Mouse (Mus musculus): ENCODE measurements around the gene Hnrnpa3.
"Not testable (repeated sequence)": the region's sequence is repeated elsewhere in the genome, so short reads cannot be mapped to it uniquely, and the experiment has no call there.

Gene Hnrnpa3

DNA sequence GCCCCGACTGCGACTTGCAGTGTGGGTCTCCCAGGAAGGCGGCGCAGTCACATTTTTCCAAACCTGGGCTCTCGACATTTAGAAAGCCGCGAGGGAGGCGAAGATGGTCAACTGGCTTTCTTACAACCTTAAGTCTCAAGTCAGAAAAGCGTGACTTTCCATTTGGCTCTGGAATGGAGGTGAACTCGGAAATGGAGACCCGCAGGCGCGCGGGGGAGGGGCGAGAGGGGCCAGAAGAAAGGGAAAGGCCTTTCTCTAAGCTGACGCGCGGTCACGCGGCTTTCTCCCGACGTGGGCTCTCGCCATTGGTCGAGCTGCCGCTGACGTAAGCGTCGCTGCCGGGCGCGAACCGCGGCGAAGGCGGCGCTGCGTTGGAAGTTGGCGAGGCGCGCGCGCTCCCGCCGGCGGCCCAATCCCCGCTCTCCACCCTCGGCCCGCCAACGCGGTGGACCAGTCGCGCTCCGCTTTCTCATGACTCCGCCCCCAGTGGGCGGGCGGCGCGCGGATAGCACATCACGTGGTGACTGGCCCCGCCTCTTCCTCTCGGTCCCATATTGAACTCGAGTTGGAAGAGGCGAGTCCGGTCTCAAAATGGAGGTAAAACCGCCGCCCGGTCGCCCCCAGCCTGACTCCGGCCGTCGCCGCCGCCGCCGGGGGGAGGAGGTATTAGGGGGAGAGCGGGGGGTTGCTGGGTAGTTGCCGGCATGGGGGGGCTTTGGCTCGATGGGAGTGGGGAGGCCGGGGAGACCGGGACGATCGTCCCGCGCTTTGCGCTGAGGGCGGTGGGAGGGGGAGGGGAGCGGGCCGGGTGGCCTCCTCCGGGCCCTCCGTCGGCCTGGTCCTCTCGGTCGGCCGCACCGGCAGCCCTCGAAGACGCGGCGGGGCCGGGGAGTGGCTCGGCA is at the start of gene Hnrnpa3:
Gene Hnrnpa3, plus strand, starts transcription at position 535 of the 902 bp plus-strand sequence.
- DNase-seq = peak; percentile 100

DNA sequence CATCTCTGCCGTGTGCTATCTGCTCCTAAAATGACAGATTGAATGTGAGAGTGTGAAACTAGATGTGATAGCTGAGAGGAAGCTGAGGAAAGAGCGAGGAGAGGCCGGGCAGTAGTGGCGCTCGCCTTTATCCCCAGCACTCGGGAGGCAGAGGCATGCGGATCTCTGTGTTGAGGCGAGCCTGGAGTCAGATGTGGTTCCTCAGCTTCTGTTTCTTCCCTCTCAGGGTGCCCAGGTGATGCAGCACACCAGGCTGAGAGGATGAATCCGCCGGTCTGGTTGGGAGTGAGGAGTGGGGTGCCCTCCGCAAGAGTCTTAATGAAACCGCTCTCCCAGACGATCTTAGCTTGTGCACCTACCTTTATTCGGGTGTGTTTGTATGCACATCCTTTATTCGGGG is 49.1 kb upstream of the Hnrnpa3 start:
- no peak for DNase-seq

DNA sequence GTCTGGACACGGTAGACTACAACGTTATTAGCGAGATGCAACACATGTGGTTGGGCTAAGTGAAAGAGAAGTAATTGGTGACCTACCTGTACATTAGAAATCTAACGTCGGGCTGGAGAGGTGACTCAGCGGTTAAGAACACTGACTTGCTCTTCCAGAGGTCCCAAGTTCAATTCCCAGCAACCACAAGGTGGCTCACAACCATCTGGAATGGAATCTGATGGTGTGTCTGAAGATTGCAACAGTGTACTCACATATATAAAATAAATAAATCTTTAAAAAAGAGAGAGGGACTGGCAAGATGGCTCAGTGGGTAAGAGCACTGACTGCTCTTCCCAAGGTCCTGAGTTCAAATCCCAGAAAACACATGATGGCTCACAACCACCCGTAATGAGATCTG is 48.5 kb upstream of the Hnrnpa3 start:
- not testable (repeated sequence) for DNase-seq

DNA sequence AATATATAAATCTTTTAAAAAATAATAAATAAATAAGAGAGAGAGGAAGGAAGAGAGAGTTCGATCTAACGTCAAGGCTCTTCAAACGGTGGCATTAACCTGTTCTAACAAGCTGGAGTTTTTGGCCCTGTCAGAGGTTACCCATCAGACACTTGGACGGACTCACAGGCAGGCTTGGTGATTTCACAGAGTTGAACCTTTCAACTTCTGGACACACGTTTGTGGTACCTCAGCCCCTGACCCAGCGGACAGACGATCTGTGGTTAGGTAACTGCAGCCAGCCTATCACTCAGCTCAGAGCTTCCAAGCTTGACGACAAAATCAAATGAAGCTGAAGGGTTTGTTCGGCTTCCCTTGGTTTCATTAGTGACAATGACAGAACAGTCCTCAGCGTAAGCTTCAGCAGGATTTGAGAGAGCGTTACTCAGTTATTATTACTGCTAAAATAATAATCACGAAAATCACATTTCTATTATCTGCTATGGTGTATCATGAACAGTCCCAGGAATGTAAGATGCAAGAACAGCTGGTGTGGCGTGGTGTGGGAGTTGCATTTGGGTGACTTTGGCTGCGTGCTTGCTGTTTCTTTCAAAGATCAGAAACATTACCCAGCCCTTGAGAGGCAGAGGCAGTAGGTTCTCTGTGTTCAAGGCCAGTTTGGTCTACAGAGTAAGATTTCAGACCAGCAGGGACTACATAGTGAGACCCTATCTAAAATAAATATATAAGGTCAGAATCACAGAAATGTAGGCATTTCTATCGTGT is 47.8 kb upstream of the Hnrnpa3 start:
- no peak for DNase-seq

DNA sequence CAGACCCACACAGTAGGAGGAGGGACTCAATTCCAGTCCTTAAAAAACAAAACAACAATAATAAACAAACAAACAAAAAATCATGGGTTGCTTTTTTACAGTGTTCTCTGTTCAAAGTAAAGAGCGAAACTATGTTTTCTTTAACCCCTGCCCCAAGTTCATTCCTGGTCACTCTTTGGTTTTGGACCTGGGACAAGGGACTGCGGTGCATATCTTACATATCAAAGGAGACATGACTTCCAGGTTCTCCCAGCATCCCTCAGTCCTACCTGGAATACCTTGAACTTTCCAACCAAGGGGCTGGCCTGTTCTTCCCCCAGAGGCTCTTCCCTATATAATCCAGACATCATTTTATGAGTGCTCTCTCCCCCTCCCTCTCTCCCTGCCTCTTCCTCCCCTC is 47.1 kb upstream of the Hnrnpa3 start:
- no peak for DNase-seq

DNA sequence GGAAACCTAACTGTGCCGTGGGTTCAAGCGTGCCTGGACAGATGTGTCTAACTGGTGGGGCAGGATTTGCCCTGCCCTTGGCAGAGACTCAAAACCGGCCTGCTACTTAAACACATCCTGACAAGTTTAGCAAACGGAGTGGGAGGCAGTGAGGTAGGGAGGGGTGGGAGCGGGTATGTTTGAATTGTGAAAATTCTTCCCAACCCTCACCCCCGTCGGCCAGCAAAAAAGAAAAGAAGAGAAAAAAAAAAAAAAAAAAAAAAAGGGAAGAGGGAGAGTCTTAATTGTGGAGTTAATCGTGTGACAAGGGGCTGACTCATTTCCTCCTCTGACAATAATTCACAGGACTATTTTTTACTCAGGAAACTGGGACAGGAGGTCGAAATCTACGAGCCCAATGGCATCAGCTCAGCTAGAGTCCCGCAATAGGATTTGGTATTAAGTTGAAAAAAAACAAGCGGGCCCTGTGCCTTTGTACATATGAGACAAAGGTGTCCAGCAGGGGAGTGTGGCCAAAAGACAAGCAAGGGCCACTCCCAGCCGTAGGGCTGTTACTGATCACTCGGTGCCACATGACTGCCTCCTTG is 46.0 kb upstream of the Hnrnpa3 start:
- no peak for DNase-seq

DNA sequence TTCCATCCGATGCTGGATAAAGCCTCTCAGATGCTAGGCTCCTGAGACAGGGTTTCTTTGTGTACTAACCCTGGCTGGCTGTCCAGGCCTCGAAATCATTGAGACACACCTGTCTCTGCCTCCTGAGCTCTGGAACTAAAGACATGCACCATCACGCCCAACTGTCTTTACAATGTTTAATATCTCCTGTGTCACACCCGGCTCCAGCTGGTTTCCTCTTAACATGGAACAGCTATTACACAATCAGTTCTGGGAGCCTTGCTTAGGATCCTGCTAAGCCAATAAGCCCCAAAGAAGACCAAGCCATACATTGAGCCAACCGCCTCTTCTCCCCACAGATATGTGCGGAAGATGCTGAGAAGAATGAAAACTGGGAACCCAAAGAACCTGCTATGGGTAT is 44.5 kb upstream of the Hnrnpa3 start:
- no peak for DNase-seq

DNA sequence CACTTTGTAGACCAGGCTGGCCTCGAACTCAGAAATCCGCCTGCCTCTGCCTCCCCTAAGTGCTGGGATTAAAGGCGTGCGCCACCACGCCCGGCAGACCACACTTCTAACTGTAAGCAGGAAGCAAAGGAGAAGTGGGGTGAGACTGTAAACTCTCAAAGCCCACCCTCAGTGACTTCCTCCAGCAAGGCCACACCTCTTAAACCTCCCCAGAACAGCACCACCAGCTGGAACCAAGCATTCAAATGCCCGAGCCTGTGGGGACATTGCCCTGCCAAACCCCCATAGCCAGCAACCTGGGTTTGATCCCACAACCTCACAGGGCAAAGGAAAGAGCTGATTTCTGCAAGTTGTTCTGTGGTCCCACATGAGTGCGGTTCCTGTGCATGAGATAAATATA is 42.1 kb upstream of the Hnrnpa3 start:
- DNase-seq = no peak

DNA sequence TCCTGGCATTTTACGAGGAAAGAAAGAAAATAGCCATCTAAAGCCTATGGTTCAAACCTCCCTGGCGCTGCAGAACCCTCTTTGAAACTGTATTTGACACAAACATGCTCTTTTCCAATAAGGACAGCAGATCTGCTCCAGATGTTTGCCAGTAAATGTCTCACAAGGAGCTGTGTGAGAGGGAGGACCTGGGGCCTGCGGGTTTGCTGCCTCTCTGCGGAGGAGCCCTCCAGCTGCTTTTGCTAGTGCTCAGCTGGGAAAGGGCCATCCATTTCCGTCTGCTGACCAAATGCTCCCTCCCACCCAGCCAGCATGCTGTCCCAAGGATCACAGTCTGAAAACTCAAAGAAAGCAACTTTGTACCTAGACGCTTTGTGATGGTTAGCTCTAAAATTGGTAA is 40.3 kb upstream of the Hnrnpa3 start:
- DNase-seq = no peak

DNA sequence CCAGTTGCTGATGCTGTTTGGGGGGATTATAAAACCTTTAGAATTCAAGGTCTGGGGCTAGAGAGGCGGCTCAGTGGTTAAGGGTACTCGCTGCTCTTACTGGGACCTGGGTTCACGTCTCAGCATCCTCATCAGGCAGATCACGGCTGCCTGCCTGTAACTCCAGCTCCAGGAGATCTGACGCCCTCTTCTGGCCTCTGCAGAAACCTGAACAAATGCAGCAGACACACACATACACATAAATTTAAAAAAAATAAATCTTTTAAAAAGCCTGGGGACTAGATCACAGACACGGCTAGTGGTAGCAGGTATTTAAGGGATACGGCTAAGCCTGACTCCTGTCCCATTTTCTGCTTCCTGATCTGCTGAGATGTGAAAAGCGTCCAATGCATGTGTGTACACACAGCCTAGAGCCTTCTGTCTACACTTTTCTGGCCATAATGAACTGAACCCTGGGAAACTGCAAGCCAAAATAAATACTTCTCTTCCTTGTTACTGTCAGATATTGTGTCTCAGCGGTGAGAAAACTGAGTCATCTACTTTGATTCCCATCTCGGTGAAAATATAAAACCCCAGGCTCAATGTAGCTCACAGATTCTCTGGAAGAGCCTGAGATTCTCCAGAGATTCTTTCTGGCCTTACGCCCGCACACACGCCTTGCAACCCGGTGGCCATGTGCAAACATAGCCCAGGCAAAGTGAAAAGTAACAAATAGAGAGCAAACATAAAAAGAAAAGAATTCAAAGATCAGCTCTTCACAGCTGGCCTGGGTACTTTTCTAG is 37.0 kb upstream of the Hnrnpa3 start:
- no peak for DNase-seq

DNA sequence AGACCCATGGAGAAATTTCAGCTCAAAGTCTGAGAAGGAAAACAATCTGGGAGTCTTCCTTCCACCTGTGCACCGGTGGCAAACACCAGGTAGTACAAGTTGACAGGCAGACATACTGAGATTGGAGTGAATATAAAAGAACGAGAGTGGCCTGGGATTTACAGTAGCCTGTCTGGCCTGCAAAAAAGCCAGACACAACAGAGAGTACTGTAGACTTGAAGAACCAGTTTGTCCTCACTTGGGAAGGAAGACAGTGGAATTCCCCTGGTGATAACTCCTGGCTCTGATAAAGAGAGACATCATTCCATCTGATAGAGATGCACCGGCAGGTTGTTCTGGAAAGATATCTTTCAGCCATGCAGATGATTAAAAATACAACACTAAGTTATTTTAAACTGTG is 34.0 kb upstream of the Hnrnpa3 start:
- DNase-seq = no peak

DNA sequence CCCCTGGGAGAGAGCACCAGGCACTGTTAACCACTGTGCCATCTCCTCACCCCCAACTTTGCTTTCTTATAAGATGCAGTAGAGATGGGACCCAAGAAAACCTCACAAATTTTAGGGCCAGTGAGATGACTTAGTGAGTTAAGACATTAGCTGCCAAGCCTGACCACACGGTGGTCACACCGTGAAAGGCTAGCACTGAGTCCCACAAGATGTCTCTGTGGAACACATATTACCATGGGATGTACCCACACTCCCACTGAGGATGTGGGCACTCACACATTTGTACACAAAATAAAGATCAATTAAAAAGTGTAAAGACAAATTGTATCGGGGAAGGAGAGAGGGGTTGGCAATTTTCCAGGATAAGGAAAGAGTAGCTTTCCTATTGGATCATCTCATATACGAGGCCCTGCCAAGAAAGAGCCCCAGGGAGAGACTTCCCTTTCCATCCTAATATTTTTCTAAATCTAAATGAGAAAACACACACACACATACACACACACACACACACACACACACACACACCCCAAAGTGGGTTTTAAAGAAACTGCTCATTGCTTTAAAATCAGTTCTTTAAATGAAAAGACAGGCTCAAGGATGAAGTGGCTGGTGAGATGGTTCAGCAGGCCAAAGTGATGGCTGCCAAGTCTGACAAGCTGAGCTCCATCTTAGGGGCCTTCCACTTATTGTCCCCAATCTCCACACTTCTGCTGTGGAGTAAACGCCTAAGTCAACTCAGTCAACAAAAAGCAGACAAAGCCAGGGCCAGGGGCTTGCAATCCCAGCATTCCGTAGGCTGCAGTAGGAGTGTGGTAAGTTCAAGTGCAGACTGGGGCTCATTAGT is 32.2 kb upstream of the Hnrnpa3 start:
- no peak for DNase-seq

DNA sequence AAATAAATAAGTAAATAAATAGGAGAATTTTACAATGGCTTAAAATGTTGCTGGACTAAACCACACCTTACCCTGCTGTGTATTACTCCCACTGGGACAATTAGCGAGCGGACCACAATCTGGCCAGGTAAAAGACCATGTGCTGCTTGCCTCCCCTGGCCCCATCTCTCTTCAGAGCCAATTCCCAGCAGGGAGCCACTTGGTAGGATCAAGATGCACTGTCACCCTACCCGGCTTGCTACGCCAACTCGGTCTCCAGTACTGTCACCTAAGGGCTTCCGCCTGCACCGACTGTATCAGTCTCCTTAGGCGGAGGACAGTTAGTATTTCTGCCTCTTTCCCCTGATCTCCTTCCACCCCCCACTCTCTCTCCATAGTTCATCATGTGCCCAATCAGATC is 30.6 kb upstream of the Hnrnpa3 start:
- DNase-seq = no peak

DNA sequence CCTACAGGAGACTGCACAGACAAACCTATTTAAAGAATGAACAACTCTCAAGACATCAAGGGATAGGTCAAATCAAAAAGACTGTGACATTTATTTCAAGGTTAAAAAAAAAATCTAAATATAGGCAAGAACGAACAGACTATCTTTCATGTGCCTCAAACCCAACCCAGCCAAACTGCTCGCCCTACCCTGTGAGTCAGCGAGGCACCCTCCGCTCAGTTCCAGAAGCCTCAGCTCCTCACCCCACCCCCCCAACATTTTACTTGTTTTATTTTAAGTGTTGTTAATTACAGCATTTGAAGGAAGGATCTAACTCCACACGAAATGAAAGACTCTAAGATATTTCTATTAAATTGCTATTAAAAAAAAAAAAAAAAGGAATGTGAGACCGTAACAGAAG is 27.6 kb upstream of the Hnrnpa3 start:
- no peak for DNase-seq

DNA sequence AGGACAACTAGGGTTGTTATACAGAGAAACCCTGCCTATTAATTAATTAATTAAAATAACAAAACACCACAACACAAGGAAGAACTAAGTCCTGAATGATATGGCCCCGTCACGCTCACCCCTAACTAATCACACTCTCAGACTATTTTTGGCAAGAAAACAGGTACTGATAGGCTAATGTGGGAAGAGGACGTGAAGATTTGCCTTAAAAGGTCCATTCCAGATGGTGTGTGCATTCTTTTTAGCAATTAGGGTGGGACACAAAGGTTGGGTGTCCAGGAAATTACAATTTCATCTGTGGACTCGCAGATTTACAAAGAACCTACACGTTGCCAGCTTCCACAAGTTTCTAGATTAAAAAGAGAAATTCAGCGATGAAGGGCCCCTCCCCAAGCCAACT is 27.0 kb upstream of the Hnrnpa3 start:
- no peak for DNase-seq

DNA sequence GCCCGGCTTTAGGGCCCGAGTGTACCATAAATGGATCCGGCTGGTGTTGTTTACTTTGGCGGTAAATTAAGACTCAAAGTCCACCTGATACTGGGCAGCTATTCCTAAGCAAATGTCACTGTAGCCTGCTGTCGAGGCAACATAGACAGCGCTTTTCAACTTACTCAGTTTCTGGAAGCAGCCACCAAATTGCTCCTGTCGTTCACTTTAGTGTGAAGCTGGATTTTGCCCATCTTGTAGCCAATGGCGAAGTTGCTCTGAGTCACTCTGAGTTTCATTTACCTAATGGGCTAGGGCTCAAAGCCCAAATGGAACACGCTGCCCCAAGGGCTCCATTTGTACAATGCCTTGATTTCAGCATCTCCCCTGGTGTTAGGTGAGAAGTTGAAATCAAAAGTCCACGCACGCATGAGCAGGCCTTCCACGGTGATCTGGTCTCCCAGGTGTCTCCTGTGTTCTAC is 26.3 kb upstream of the Hnrnpa3 start:
- DNase-seq = no peak

DNA sequence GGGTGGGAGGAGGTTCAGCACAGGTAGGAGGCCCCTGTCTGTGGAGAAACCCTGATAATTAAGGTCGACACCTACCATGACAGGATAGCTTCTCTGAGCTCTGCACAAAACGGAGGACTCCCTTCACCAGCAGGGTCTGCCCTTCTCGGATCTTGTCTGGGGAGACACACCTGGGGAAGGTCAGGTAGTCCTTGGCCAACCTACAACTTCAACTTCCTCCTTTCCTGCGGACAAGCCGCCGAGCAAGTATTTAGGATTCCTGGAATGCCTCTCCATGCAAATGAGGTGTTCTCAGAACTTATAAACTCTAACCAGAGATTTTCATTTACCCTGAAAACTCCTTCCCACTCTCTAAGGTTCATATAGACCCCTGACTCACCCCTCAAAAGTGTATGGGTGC is 25.7 kb upstream of the Hnrnpa3 start:
- no peak for DNase-seq

DNA sequence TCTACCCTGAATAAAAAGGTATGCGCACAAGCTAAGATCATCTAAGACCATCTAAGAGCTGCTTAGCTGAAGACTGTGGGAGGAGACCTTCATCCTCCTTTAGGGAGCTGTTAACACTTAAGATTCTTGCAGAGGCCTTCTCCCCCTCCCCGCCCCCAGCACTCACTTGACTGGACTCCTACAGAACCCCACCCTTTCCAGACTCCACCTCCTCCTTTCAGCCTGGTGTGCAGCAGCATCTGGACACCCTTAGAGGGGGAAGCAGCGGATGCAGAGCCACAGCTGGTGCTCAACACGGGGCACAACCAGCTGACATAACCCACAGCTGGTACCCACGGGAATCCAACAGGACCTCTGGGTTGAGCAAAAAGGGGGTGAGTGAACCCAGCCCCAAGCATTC is 25.3 kb upstream of the Hnrnpa3 start:
- no peak for DNase-seq

DNA sequence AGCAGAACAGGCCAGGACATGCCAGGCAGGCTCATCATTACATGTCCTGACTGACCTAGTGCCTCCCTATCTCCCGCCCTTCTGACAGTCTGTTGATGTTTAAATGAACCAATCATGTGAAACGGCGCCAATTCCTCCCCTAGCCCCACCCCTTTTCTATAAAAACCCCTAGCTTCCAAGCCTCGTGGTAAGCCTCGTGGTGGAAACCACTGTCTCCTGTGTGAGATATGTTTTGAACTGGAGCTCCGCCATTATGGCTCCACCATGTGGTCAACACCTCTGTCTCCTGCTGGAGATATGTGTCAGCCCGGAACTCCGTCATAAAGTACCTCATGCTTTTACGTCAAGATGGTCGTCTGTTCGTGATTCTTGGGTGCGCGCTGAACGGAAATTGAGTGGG is 24.6 kb upstream of the Hnrnpa3 start:
- DNase-seq = not testable (repeated sequence)

DNA sequence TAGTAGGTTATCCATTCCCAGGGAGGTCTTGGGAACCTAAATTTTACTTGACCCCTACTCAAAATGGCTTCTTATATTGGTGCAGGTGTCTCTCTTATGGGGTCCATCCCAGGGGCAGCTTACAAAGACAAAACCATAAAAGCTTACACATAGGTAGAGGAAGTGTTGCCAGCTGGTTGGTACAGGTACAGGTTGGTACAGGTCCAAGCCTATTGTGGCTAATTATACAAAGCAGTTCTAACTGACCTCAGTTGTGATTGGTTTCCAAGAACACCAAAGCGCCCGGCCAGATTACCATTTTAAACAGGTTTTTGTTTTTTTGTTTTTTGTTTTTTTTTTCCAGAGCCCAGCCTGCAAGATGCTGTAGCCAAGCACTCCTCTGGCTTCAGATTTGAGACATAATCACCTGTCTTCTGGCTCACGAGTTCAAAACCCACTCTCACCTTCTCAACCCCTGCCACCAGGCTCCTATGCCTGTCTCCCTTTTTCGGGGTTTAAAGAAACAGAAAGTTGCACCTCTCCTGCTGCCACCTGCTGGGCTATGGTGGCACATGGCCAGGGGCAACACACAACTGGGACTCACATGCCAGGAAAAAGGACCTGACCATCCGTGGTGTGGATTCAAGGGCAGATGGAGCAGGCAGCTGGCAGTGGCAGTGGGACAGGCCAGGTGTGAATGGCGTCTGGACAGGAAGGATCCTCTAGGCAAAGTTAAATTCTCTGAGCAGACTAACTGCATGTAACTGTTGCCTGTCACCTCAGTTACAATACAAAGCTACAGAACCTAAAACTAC is 22.6 kb upstream of the Hnrnpa3 start:
- no peak for DNase-seq

DNA sequence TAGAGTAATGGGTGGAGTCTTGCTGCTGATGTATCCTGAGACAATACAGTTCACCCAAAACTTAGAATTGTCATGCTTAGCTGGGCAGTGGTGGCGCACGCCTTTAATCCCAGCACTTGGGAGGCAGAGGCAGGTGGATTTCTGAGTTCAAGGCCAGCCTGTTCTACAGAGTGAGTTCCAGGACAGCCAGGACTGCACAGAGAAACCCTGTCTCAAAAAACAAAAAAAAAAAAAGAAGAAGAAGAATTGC is 22.1 kb upstream of the Hnrnpa3 start:
- DNase-seq = not testable (repeated sequence)

Data from retina, postnatal 1 day (tissue).